Mouse (Mus musculus) forebrain, embryonic 12.5 days (tissue): Measurements from ENCODE around the gene Rab10. TPM values are rescaled to one million over a fixed set of nuclear protein-coding genes. Genes with fewer than 3 reads are reported as not detected.

ENCODE experiments used
- ATAC-seq: fragments of 200-750 bp; cut with Nextera tagmentation; 2 replicates; pipeline ENCODE4 v1.8.0; 2017; ENCODE audit warnings: moderate TSS enrichment; ENCODE audit not compliant: low FRiP score
- H3K27ac ChIP-seq: fragments of 300-500 bp; sonication (generic); 2 replicates; pipeline ENCODE4 v1.5.1; 2016; ENCODE audit warnings: mild to moderate bottlenecking
- H3K27me3 ChIP-seq: fragments of 300-500 bp; sonication (generic); 2 replicates; pipeline ENCODE4 v1.6.1; 2016; ENCODE audit warnings: mild to moderate bottlenecking
- H3K36me3 ChIP-seq: fragments of 300-500 bp; sonication (generic); replicated peaks from 2 replicates; pipeline ENCODE4 v1.6.1; 2016; ENCODE audit warnings: mild to moderate bottlenecking
- H3K4me1 ChIP-seq: fragments of 300-500 bp; sonication (generic); 2 replicates; pipeline ENCODE4 v1.6.1; 2016
- H3K4me2 ChIP-seq: fragments of 300-500 bp; sonication (generic); 2 replicates; pipeline ENCODE4 v1.6.1; 2016; ENCODE audit warnings: mild to moderate bottlenecking, moderate library complexity
- H3K4me3 ChIP-seq: fragments of 300-500 bp; sonication (generic); replicated peaks from 2 replicates; pipeline ENCODE4 v1.5.1; 2016; ENCODE audit warnings: mild to moderate bottlenecking
- H3K9ac ChIP-seq: fragments of 300-500 bp; sonication (generic); 2 replicates; pipeline ENCODE4 v1.6.1; 2016; ENCODE audit warnings: mild to moderate bottlenecking
- H3K9me3 ChIP-seq: fragments of 300-500 bp; sonication (generic); 2 replicates; pipeline ENCODE4 v1.6.1; 2016
- WGBS: fragments of 180-500 bp; shearing (Covaris S2); methylation state at CpG from one replicate; pipeline ENCODE4 v1.1.7; 2016; 5-methylcytosine and 5-hydroxymethylcytosine counted together
- polyA plus RNA-seq: library from polyadenylated mRNA; unstranded; fragments of >200 nt; fragmentation: Nextera tagmentation; extraction: Ambion mirVana; gene quantifications from 2 replicates; pipeline ENCODE4 v1.2.1, GENCODE M21; 2016

The Rab10 gene
- polyA plus RNA-seq = 133 and 135 TPM in 2 replicates

DNA sequence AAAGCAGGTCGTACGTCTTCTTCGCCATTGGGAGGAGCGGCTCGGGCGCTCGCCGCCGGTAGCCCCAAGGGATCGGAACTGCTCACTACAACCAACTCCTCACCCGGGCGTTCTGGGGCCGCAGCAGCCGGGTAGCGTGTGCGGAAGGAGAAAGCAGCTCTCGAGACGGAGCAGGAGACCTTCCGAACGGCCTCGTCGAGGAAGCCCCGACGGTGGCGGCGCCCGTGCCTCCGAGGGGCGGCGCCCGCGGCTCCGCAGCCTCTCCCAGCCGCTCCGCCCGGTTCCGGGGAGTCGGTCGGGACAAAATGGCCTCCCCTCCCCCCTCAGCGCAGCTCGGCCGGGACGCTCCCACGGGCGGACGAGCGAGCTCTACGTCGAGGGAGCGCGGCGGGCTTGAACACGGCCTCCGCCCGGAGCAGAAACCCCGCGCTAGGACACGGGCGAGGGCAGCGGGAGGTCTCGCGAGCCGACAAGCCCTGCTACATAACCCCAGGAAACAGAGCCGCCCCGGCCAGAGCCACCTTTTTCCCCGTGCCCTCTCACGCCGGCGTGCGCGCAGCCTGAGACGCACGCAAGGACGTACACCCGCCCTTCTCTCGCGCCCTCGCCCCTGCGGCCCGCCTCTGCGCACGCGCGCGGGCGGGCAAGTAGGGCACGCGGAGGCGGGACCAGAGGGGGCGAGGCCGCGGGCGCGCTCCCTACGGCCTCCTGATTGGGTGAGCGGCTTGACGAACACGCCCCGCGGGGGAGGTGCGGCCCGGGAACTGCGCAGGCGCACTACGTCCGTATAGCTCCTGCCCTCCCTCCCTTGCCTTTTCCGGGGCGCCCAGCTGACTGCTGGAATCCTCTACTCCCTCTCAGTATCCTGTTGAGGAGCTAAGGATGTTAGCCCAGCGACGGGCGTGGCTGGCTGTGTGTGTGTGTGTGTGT, at the start of gene Rab10:
Rab10 (minus strand) TSS at position 579 of the 930 bp plus-strand sequence.
- Histone ChIP-seq H3K4me1 (peaks cover 16% of the 10 kb centered on the region), H3K27ac (peak within 1 kb of the TSS; percentile 97), H3K9me3 (0 out of 2 replicates have a peak, but pooled peaks cover 6% of the 10 kb centered on the region), H3K9ac (peak within 1 kb of the TSS; percentile 85), H3K4me3 (peak within 1 kb of the TSS; percentile 81), H3K36me3 (no peaks in the 10 kb centered on the region), H3K27me3 (no peaks in the 10 kb centered on the region), H3K4me2 (peak within 1 kb of the TSS; percentile 71)
- peak; percentile 97 for ATAC-seq
- WGBS = under 1% methylated on average over 90 of the region's 111 CpGs

GRCm38 (mm10) chr12:3359302-3359701, 49.5 kb upstream of the Rab10 start:
- no peaks in the 10 kb centered on the region for H3K36me3 ChIP-seq
- no peaks in the 10 kb centered on the region for H3K4me1 ChIP-seq
- H3K4me2 ChIP-seq = no peak overlapping the region
- H3K9ac ChIP-seq = no peak overlapping the region
- ATAC-seq = peak; percentile 22; the same call in 1 of the 2 replicates
- 27% methylated on average over 3 of the region's 3 CpGs for WGBS
- no peaks in the 10 kb centered on the region for H3K27me3 ChIP-seq
- H3K4me3 ChIP-seq = no peak overlapping the region
- H3K9me3 ChIP-seq = no peaks in the 10 kb centered on the region
- H3K27ac ChIP-seq = no peak overlapping the region

DNA sequence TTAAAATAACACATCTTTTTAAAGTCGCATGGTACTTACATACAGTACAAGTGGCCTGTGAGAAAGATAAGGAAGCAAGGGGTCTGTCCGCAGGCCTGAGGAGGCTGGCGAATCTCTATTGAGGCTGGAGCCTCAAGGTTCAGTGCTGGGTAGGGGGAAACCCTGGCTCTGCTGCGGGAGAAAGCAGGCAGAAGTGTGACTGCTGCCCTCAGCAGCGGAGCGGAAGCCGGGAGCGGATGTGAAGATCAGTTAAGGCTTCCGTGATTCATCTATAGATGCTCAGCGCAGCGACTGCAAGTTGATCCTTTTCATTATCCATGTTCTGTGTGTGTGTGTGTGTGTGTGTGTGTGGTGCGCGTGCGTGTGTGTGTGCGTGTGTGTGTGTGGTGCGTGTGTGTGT, 47.1 kb upstream of the Rab10 start:
- H3K4me3 ChIP-seq = no peak overlapping the region
- H3K36me3 ChIP-seq = no peaks in the 10 kb centered on the region
- ATAC-seq = no peak
- H3K4me2 ChIP-seq = no peak overlapping the region
- H3K9ac ChIP-seq = no peak overlapping the region
- no peak overlapping the region for H3K27ac ChIP-seq
- WGBS = 79% methylated on average over 16 of the region's 16 CpGs
- H3K4me1 ChIP-seq = no peaks in the 10 kb centered on the region
- no peaks in the 10 kb centered on the region for H3K9me3 ChIP-seq
- no peaks in the 10 kb centered on the region for H3K27me3 ChIP-seq

DNA sequence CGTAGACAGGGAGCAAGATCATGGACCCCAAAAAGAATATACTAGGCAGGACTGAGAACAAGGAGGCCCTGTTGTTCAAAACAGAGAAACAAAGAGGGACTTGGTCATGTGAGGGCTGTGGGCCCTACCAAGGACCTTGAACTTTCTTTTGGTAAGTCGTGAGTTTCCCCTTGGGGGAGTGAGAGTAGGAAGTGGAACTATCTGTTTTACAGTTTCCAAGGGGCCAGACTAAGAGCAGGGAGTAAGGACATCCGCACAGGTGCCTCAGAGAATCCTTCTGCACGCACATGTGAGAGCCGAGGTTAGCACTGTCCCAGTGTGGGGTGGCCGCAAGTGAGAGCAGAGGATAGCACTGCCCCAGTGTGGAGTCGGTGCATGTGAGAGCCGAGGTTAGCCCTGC, 45.3 kb upstream of the Rab10 start:
- H3K27ac ChIP-seq = no peak overlapping the region
- H3K4me3 ChIP-seq = no peak overlapping the region
- no peak for ATAC-seq
- H3K4me2 ChIP-seq = no peak overlapping the region
- no peaks in the 10 kb centered on the region for H3K4me1 ChIP-seq
- no peaks in the 10 kb centered on the region for H3K27me3 ChIP-seq
- H3K36me3 ChIP-seq = no peaks in the 10 kb centered on the region
- no peaks in the 10 kb centered on the region for H3K9me3 ChIP-seq
- 86% methylated on average over 8 of the region's 8 CpGs for WGBS
- H3K9ac ChIP-seq = no peak overlapping the region

DNA sequence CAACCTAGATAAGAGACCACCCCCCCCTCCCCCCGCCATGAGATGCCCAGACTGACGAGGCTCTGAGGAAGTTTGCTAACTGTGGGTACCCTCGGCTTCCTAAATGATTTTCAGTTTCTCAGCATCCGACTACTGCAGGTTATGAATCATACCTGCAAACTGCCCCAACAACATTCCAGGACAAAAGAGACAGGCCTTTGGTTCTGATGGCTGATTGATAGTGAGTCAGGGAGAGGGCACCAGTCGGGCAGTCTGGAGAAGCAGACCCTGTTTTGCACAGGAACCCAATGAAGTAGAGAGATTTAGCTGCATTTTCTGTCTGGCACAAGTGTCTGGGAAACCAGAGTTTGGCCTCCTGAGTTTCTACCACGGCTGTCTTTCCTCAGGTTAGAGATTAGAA, 42.4 kb upstream of the Rab10 start:
- Histone ChIP-seq H3K27ac (no peak overlapping the region), H3K9me3 (no peaks in the 10 kb centered on the region), H3K4me3 (no peak overlapping the region), H3K36me3 (no peaks in the 10 kb centered on the region), H3K4me2 (no peak overlapping the region), H3K4me1 (no peaks in the 10 kb centered on the region), H3K27me3 (no peaks in the 10 kb centered on the region), H3K9ac (no peak overlapping the region)
- WGBS = 85% methylated on average over 6 of the region's 6 CpGs
- ATAC-seq = no peak

DNA sequence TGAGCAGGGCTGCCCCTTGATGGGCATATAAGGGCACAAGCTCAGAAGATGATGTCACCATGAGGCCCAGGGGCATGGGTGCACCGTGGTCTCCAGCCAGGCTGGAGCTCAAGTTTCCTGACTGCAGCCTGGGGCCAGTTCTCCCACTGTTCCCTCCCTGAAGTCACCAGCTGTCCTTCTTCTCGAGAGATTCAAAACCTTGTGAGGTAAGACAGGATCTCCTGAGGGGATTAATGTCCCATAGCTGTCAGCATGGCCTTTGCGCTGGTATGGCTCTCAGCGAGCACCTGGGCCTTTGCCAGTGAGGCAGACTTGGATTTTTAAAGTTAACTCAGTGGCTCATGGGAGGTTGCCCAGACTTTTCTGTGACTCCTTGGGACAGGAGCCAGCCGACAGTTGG, 40.4 kb upstream of the Rab10 start:
- Histone ChIP-seq H3K4me2 (no peak overlapping the region), H3K27ac (no peak overlapping the region), H3K4me3 (no peak overlapping the region), H3K36me3 (no peaks in the 10 kb centered on the region), H3K27me3 (no peaks in the 10 kb centered on the region), H3K9me3 (no peaks in the 10 kb centered on the region), H3K9ac (no peak overlapping the region), H3K4me1 (no peaks in the 10 kb centered on the region)
- 74% methylated on average over 5 of the region's 5 CpGs for WGBS
- ATAC-seq = no peak

- Histone ChIP-seq H3K27me3 (no peaks in the 10 kb centered on the region), H3K9me3 (no peaks in the 10 kb centered on the region), H3K9ac (no peak overlapping the region), H3K4me2 (no peak overlapping the region), H3K36me3 (no peaks in the 10 kb centered on the region), H3K4me1 (no peaks in the 10 kb centered on the region), H3K27ac (no peak overlapping the region), H3K4me3 (no peak overlapping the region)
- 80% methylated on average over 2 of the region's 3 CpGs for WGBS
- no peak for ATAC-seq
These were observed 39.6 kb upstream of the Rab10 start for GRCm38 (mm10) chr12:3349387-3349786.

GRCm38 (mm10) chr12:3347682-3348081, 37.9 kb upstream of the Rab10 start:
- H3K4me1 ChIP-seq = no peaks in the 10 kb centered on the region
- ATAC-seq = no peak

DNA sequence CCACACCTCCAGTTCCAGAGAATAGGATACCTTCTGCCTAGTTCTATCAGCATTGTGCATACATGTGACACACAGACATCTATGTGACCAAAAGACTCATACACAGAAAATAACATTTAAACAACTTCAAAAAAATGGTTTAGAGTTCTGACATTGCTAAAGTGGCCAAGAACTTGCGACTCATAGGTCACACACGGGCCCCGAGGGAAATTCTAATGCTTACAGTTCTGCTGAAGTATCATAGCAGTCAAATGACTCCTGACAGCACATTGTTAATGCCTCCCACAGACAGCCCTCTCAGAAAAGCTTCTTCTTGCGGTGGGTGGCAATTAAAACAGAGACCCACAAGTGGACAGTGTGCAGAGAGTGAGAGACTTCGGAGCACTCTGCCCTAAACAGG, 35.3 kb upstream of the Rab10 start:
- Histone ChIP-seq H3K4me1 (no peaks in the 10 kb centered on the region), H3K27ac (no peak overlapping the region), H3K4me2 (no peak overlapping the region), H3K9me3 (no peaks in the 10 kb centered on the region), H3K36me3 (no peaks in the 10 kb centered on the region), H3K27me3 (no peaks in the 10 kb centered on the region), H3K9ac (no peak overlapping the region), H3K4me3 (no peak overlapping the region)
- ATAC-seq = no peak
- WGBS = 84% methylated on average over 5 of the region's 5 CpGs

More at GRCm38 (mm10) chr12:3347682-3348081, 37.9 kb upstream of the Rab10 start:
- no peaks in the 10 kb centered on the region for H3K9me3 ChIP-seq
- H3K36me3 ChIP-seq = no peaks in the 10 kb centered on the region
- no peaks in the 10 kb centered on the region for H3K27me3 ChIP-seq
- H3K4me2 ChIP-seq = no peak overlapping the region
- H3K9ac ChIP-seq = no peak overlapping the region
- H3K4me3 ChIP-seq = no peak overlapping the region
- H3K27ac ChIP-seq = no peak overlapping the region

DNA sequence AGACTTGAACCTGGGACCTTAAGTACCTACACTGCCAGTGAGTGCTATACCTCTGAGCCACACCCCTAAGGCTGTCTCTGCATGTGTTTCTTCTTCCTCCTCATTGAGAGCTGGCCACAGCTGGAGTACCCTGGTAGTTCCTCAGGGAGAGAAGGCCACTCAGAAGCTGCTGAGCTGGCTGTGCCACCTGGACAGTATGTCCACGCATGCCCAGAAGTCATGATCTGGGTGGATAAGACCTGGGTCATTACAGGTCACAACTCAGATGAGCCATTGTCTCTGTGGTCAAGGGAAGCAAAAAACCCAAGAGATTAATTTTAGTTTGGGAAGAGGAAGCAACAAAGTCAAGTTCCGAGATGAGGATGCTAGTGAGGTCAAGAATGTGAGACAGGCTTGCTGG, 34.4 kb upstream of the Rab10 start:
- Histone ChIP-seq H3K9ac (no peak overlapping the region), H3K9me3 (no peaks in the 10 kb centered on the region), H3K27ac (no peak overlapping the region), H3K36me3 (no peaks in the 10 kb centered on the region), H3K4me1 (no peaks in the 10 kb centered on the region), H3K27me3 (no peaks in the 10 kb centered on the region), H3K4me3 (no peak overlapping the region), H3K4me2 (no peak overlapping the region)
- no peak for ATAC-seq
- WGBS = 84% methylated on average over 2 of the region's 2 CpGs

DNA sequence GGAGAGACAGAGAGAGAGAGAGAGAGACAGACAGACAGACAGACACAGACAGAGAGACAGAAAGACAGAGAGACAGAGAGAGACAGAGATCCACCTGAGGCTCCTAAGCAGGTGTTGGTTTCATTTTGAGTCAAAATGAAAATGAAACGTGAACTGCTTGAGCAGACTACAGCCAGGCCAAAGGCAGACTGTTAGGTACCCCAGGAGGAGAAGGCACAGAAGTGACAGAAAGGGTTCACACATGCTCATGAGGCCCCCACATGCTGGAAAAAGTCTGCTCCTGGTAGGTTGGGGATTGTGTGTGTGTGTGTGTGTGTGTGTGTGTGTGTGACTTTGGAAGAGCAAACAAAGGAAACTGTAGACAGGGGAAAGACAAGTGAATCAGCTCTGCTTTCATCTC, 29.2 kb upstream of the Rab10 start:
- 88% methylated on average over 1 of the region's 1 CpGs for WGBS
- Histone ChIP-seq H3K36me3 (no peaks in the 10 kb centered on the region), H3K4me1 (no peaks in the 10 kb centered on the region), H3K4me3 (no peak overlapping the region), H3K9ac (no peak overlapping the region), H3K27ac (no peak overlapping the region), H3K27me3 (no peaks in the 10 kb centered on the region), H3K9me3 (no peaks in the 10 kb centered on the region), H3K4me2 (no peak overlapping the region)
- no peak for ATAC-seq

DNA sequence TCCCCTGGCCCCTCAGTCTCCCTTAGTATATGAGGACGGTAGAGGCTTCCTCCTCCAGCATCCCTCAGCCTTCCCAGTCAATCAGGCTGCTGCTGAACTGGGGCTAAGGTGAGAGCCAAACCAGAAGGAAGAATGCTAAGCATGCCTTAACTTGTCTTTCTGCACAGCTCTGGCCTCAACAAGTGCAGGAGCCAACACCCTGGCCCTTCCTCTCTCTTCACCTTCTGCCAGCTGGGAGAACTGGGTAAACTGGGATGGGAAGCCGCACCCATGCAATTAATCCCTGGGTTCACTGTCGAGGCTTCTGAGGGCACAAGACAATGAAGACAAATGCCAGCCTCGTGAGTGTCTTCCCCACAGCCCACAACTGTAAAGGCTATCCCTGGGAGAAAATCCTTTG, 19.9 kb upstream of the Rab10 start:
- no peaks in the 10 kb centered on the region for H3K27me3 ChIP-seq
- H3K4me2 ChIP-seq = no peak overlapping the region
- no peaks in the 10 kb centered on the region for H3K36me3 ChIP-seq
- WGBS = 73% methylated on average over 4 of the region's 4 CpGs
- no peak for ATAC-seq
- H3K9me3 ChIP-seq = peaks cover 6% of the 10 kb centered on the region; the same call in 1 of the 2 replicates
- H3K9ac ChIP-seq = no peak overlapping the region
- no peak overlapping the region for H3K27ac ChIP-seq
- H3K4me1 ChIP-seq = no peaks in the 10 kb centered on the region
- H3K4me3 ChIP-seq = no peak overlapping the region

GRCm38 (mm10) chr12:3325232-3325631, 15.5 kb upstream of the Rab10 start:
- 80% methylated on average over 2 of the region's 2 CpGs for WGBS

More at GRCm38 (mm10) chr12:3325232-3325631, 15.5 kb upstream of the Rab10 start:
- 0 out of 2 replicates have a peak, but pooled peaks cover 3% of the 10 kb centered on the region for H3K9me3 ChIP-seq
- H3K27me3 ChIP-seq = no peaks in the 10 kb centered on the region
- no peak overlapping the region for H3K4me2 ChIP-seq
- no peak overlapping the region for H3K9ac ChIP-seq
- no peak overlapping the region for H3K4me3 ChIP-seq
- H3K4me1 ChIP-seq = no peaks in the 10 kb centered on the region
- H3K27ac ChIP-seq = no peak overlapping the region
- no peaks in the 10 kb centered on the region for H3K36me3 ChIP-seq
- no peak for ATAC-seq
